Mouse (Mus musculus): ENCODE results near the gene Tmem54. TPM values are rescaled to one million over a fixed set of nuclear protein-coding genes. Genes with fewer than 3 reads are reported as not detected.

Gene Tmem54
- polyA plus RNA-seq, 1 experiment from 2014 or later, result 44.2 TPM

DNA sequence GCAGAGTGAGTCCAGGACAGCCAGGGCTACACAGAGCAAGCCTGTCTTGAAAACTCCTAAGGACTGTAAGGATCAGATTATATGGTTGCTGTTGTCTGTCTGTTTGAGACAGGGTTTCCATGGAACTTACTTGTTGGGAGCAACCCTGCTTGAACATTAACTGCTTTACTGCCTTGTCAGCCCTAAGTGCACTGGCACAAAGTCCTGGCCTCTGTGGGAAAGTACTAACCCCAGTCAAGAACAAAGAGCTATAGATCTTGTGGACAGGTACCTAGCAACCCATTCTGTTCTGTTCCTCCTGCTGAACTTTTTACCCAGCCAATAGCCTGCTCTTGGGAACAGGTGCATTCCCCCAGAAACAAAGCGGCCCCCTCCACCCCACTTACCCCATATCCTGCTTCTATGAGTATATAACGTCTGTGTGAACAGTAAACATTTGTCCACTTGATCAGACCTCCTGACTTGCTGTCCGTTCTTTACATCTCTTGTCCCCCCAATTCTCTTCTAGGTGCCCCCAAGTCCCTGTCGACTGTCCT, 46.0 kb downstream of the Tmem54 start:
- Histone ChIP-seq H3K27ac (ENCODE audit: low read length) (no peak overlapping the region), H3K4me2 (ENCODE audit: low read depth, low read length) (no peak overlapping the region), H3K4me3 (replicated peaks; ENCODE audit: low read length) (no peak overlapping the region), H3K9me3 (replicated peaks; ENCODE audit: control insufficient read depth, low read length) (no peaks in the 10 kb centered on the region), H3K27me3 (ENCODE audit: control insufficient read depth, insufficient read depth, low read length) (no peaks in the 10 kb centered on the region), H3K4me1 (ENCODE audit: control insufficient read depth, insufficient read depth, low read length) (peaks cover 3% of the 10 kb centered on the region; the same call in 1 of the 2 replicates), H3K9ac (ENCODE audit: low read length) (no peak overlapping the region), H3K36me3 (ENCODE audit: control insufficient read depth, insufficient read depth, low read length) (0 out of 2 replicates have a peak, but pooled peaks cover 6% of the 10 kb centered on the region)
- 54% methylated on average over 4 of the region's 4 CpGs for WGBS
- peak; percentile 37; the same call in 1 of the 2 replicates for ATAC-seq (ENCODE audit: insufficient read depth, low FRiP score)

DNA sequence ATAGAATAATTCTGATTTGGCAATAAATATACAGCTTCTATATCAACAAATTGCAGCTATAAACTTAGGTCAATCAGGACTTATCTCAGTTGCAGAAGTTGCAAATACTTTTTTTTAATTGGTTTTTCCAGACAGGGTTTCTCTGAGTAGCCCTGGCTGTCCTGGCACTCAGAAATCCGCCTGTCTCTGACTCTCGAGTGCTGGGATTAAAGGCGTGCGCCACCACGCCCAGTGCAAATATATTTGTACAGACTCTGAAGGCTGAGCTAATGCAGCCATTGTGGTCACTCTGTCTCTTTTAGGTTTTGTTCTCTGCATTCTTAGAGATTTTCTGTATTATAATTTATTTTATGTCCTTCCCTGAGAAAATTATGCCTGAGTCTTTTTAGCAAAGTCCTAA, 52.2 kb downstream of the Tmem54 start:
- H3K4me2 ChIP-seq (ENCODE audit: low read depth, low read length), result no peak overlapping the region
- H3K9me3 ChIP-seq (replicated peaks; ENCODE audit: control insufficient read depth, low read length), result no peaks in the 10 kb centered on the region
- no peaks in the 10 kb centered on the region for H3K27me3 ChIP-seq (ENCODE audit: control insufficient read depth, insufficient read depth, low read length)
- 57% methylated on average over 5 of the region's 5 CpGs for WGBS
- H3K4me1 ChIP-seq (ENCODE audit: control insufficient read depth, insufficient read depth, low read length), result peaks cover 8% of the 10 kb centered on the region; the same call in 1 of the 2 replicates
- H3K9ac ChIP-seq (ENCODE audit: low read length), result no peak overlapping the region
- no peaks in the 10 kb centered on the region for H3K36me3 ChIP-seq (ENCODE audit: control insufficient read depth, insufficient read depth, low read length)
- ATAC-seq (ENCODE audit: insufficient read depth, low FRiP score), result peak; percentile 66; the same call in 1 of the 2 replicates
- no peak overlapping the region; the same call in 1 of the 2 replicates for H3K27ac ChIP-seq (ENCODE audit: low read length)
- H3K4me3 ChIP-seq (replicated peaks; ENCODE audit: low read length), result no peak overlapping the region

DNA sequence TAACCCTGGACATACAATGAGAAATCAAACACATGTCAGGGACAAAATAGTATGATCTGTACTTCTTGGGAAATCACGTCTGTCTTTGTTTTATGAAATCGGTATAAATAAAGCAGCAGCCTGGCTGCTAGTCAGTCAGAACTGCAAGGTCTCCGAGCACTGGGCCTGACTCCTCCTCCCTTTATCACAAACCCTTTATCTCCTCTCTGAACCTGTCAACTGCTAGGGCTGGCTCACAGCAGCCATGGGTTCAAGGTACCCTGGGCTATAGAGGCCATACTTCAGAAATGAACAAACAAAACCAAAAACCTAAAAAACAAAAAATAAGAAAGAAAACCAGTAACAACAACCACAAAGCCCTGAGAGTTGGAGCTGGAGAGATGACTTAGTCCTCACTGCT, 53.2 kb downstream of the Tmem54 start:
- Histone ChIP-seq H3K4me1 (ENCODE audit: control insufficient read depth, insufficient read depth, low read length) (peaks cover 8% of the 10 kb centered on the region; the same call in 1 of the 2 replicates), H3K27ac (ENCODE audit: low read length) (no peak overlapping the region), H3K4me2 (ENCODE audit: low read depth, low read length) (no peak overlapping the region), H3K9me3 (replicated peaks; ENCODE audit: control insufficient read depth, low read length) (no peaks in the 10 kb centered on the region), H3K4me3 (replicated peaks; ENCODE audit: low read length) (no peak overlapping the region), H3K36me3 (ENCODE audit: control insufficient read depth, insufficient read depth, low read length) (no peaks in the 10 kb centered on the region), H3K9ac (ENCODE audit: low read length) (no peak overlapping the region), H3K27me3 (ENCODE audit: control insufficient read depth, insufficient read depth, low read length) (no peaks in the 10 kb centered on the region)
- 40% methylated on average over 3 of the region's 3 CpGs for WGBS
- no peak for ATAC-seq (ENCODE audit: insufficient read depth, low FRiP score)

DNA sequence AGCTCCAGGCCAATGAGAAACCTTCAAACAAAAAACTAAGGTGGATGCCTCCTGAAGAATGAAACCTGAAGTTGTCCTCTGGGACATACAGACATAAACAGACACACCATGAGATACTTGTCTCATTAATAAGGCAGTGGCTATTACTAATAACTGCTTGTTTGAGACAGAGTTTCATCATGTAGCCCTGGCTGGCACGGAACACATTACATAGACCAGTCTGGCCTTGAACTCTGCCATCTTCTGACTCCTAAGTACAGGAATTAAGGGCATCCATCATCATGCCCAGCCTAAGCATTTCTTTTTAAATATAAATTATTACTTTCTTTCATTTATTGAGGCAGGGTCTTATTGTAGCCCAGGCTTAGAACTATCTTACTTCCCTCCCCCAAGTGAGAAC, 55.7 kb downstream of the Tmem54 start:
- WGBS, result 95% methylated on average over 1 of the region's 1 CpGs
- peaks cover 7% of the 10 kb centered on the region for H3K36me3 ChIP-seq (ENCODE audit: control insufficient read depth, insufficient read depth, low read length)

More for the DNA sequence above, 55.7 kb downstream of the Tmem54 start:
- Histone ChIP-seq H3K27me3 (ENCODE audit: control insufficient read depth, insufficient read depth, low read length) (no peaks in the 10 kb centered on the region), H3K9ac (ENCODE audit: low read length) (no peak overlapping the region), H3K4me1 (ENCODE audit: control insufficient read depth, insufficient read depth, low read length) (peaks cover 8% of the 10 kb centered on the region; the same call in 1 of the 2 replicates), H3K9me3 (replicated peaks; ENCODE audit: control insufficient read depth, low read length) (no peaks in the 10 kb centered on the region), H3K4me2 (ENCODE audit: low read depth, low read length) (no peak overlapping the region), H3K4me3 (replicated peaks; ENCODE audit: low read length) (no peak overlapping the region), H3K27ac (ENCODE audit: low read length) (no peak overlapping the region)
- no peak for ATAC-seq (ENCODE audit: insufficient read depth, low FRiP score)

Other genes with a start within 250 kb of the Tmem54 start
- gene Trim62, start 222.0 kb upstream of the Tmem54 start, polyA plus RNA-seq (2015; fragmentation: Nextera tagmentation; extraction: Ambion mirVana), result 2.0 and 2.8 TPM in 2 replicates
- 14.3 and 15.0 TPM in 2 replicates for gene Azin2, start 143.1 kb upstream of the Tmem54 start, polyA plus RNA-seq (2015; fragmentation: Nextera tagmentation; extraction: Ambion mirVana)
- 199 and 207 TPM in 2 replicates for gene Ak2, start 113.6 kb upstream of the Tmem54 start, polyA plus RNA-seq (2015; fragmentation: Nextera tagmentation; extraction: Ambion mirVana)
- 7.1 and 7.2 TPM in 2 replicates for gene Rnf19b, start 47.3 kb upstream of the Tmem54 start, polyA plus RNA-seq (2015; fragmentation: Nextera tagmentation; extraction: Ambion mirVana)
- 1.8 and 2.0 TPM in 2 replicates for gene Hpca, start 16.5 kb downstream of the Tmem54 start, polyA plus RNA-seq (2015; fragmentation: Nextera tagmentation; extraction: Ambion mirVana)
- 1.3 and 2.6 TPM in 2 replicates for gene Fndc5, start 31.5 kb downstream of the Tmem54 start, polyA plus RNA-seq (2015; fragmentation: Nextera tagmentation; extraction: Ambion mirVana)
- 13.0 and 13.1 TPM in 2 replicates for gene S100pbp, start 84.2 kb downstream of the Tmem54 start, polyA plus RNA-seq (2015; fragmentation: Nextera tagmentation; extraction: Ambion mirVana)
- gene Yars, start 84.2 kb downstream of the Tmem54 start, polyA plus RNA-seq (2015; fragmentation: Nextera tagmentation; extraction: Ambion mirVana), result 72.9 and 80.0 TPM in 2 replicates
- 8.2 and 8.5 TPM in 2 replicates for gene C77080, start 155.9 kb downstream of the Tmem54 start, polyA plus RNA-seq (2015; fragmentation: Nextera tagmentation; extraction: Ambion mirVana)
- gene Sync, start 182.1 kb downstream of the Tmem54 start, polyA plus RNA-seq (2015; fragmentation: Nextera tagmentation; extraction: Ambion mirVana), result 3.0 and 3.9 TPM in 2 replicates
- gene Rbbp4, start 229.8 kb downstream of the Tmem54 start, polyA plus RNA-seq (2015; fragmentation: Nextera tagmentation; extraction: Ambion mirVana), result 287 and 291 TPM in 2 replicates
- 44.4 and 46.6 TPM in 2 replicates for gene Zbtb8os, start 230.1 kb downstream of the Tmem54 start, polyA plus RNA-seq (2015; fragmentation: Nextera tagmentation; extraction: Ambion mirVana)